In genomic region chr11:20247146-20247855, GRCm38 (mm10) we compare ENCODE assay signal across 10 mouse cellular contexts. TPM values are rescaled to one million over a fixed set of nuclear protein-coding genes. Genes with fewer than 3 reads are reported as not detected.
DNase-seq lines count a peak whose midpoint lies in the region; ATAC-seq lines count a peak whose summit lies in the region.
"Had no signal": no experiment of that assay in that cellular context is flagged by ENCODE, and none has a peak within 500 bp of the region (broad histone marks: within the 10 kb centered on the region; RNA-seq: fewer than 3 reads in every experiment).

No protein-coding gene starts in this region.

- H3K9me3 ChIP-seq in heart, embryonic 12.5 days (replicated peaks) = no peaks in the 10 kb centered on the region
- no peaks in the 10 kb centered on the region for H3K9me3 ChIP-seq in lung, embryonic 16.5 days (ENCODE audit: control insufficient read depth, low read length)
- no peaks in the 10 kb centered on the region for H3K9me3 ChIP-seq in hindbrain, embryonic 14.5 days (ENCODE audit: control insufficient read depth, low read length)

- H3K4me2 ChIP-seq in heart, embryonic 12.5 days = peak overlapping the region; percentile 93
- H3K4me2 ChIP-seq in lung, embryonic 16.5 days (ENCODE audit: low read depth, low read length) = peak overlapping the region; percentile 77
- H3K4me2 ChIP-seq in hindbrain, embryonic 14.5 days (replicated peaks) = peak overlapping the region; percentile 97; the same call in 1 of the 2 replicates

- no peak for ATAC-seq in heart, embryonic 12.5 days (ENCODE audit: insufficient number of reproducible peaks, low FRiP score)
- ATAC-seq in lung, embryonic 16.5 days (ENCODE audit: low read depth) = no peak
- no peak for ATAC-seq in hindbrain, embryonic 14.5 days (ENCODE audit: low FRiP score)

- H3K27me3 ChIP-seq in heart, embryonic 12.5 days (replicated peaks) = no peaks in the 10 kb centered on the region
- no peaks in the 10 kb centered on the region for H3K27me3 ChIP-seq in lung, embryonic 16.5 days (ENCODE audit: control insufficient read depth, insufficient read depth, low read depth, low read length)
- H3K27me3 ChIP-seq in hindbrain, embryonic 14.5 days (ENCODE audit: control insufficient read depth, insufficient read depth, low read length) = no peaks in the 10 kb centered on the region

- no peak overlapping the region for H3K27ac ChIP-seq in heart, embryonic 12.5 days (ENCODE audit: poor library complexity, severe bottlenecking)
- H3K27ac ChIP-seq in lung, embryonic 16.5 days (ENCODE audit: low read length) = no peak overlapping the region
- no peak overlapping the region for H3K27ac ChIP-seq in hindbrain, embryonic 14.5 days

- DNase-seq in heart, postnatal 36 days = no peak
- DNase-seq in lung, postnatal 36 days = no peak
- no peak for DNase-seq in hindbrain, embryonic 14.5 days (ENCODE audit: low spot score)
- peak; percentile 10 for DNase-seq in neural tube, embryonic 10.5 days (ENCODE audit: extremely low spot score, low spot score)
- DNase-seq in right cerebral cortex, postnatal 25 days = no peak
- DNase-seq in urinary bladder, postnatal 36 days (ENCODE audit: low spot score in 2 of 2) = no peak
- DNase-seq: right cerebral cortex, postnatal 14 days; thymus, postnatal 14 days had no signal

- H3K4me3 ChIP-seq in heart, embryonic 12.5 days = no peak overlapping the region
- peak overlapping the region; percentile 5; the same call in 1 of the 2 replicates for H3K4me3 ChIP-seq in lung, embryonic 16.5 days (ENCODE audit: low read length)
- no peak overlapping the region for H3K4me3 ChIP-seq in hindbrain, embryonic 14.5 days (replicated peaks; ENCODE audit: low read length)

- WGBS in heart, embryonic 12.5 days = 75% methylated on average over 8 of the region's 8 CpGs
- 75% methylated on average over 8 of the region's 8 CpGs for WGBS in lung, embryonic 16.5 days
- WGBS in hindbrain, embryonic 14.5 days = 77% methylated on average over 8 of the region's 8 CpGs

- peak overlapping the region; percentile 19; the same call in 1 of the 2 replicates for H3K9ac ChIP-seq in heart, embryonic 12.5 days
- H3K9ac ChIP-seq in lung, embryonic 16.5 days (ENCODE audit: low read length) = no peak overlapping the region; the same call in 1 of the 2 replicates
- no peak overlapping the region for H3K9ac ChIP-seq in hindbrain, embryonic 14.5 days

- intact Hi-C loops in heart, postnatal 36 days (cut with DNase I) = loop anchor here (2.0 to 10.0 kb wide), 6 partner anchors 16 to 422 kb away; partner anchors contain the start of gene Slc1a4

- peaks cover 59% of the 10 kb centered on the region for H3K4me1 ChIP-seq in heart, embryonic 12.5 days (replicated peaks)
- peaks cover 25% of the 10 kb centered on the region for H3K4me1 ChIP-seq in lung, embryonic 16.5 days (replicated peaks; ENCODE audit: control insufficient read depth, insufficient read depth, low read length)
- H3K4me1 ChIP-seq in hindbrain, embryonic 14.5 days (replicated peaks; ENCODE audit: control insufficient read depth, insufficient read depth, low read length) = peaks cover 22% of the 10 kb centered on the region

- peaks cover 20% of the 10 kb centered on the region; the same call in 1 of the 2 replicates for H3K36me3 ChIP-seq in heart, embryonic 12.5 days
- H3K36me3 ChIP-seq in lung, embryonic 16.5 days (ENCODE audit: control insufficient read depth, insufficient read depth, low read length) = peaks cover 3% of the 10 kb centered on the region; the same call in 1 of the 2 replicates
- H3K36me3 ChIP-seq in hindbrain, embryonic 14.5 days (replicated peaks; ENCODE audit: control insufficient read depth, insufficient read depth) = peaks cover 13% of the 10 kb centered on the region; the same call in 1 of the 2 replicates

RNA-seq across cellular contexts. Expression of gene Cep68, which starts 1.9 kb away (rescaled TPM):
- polyA plus RNA-seq in heart, embryonic 12.5 days (2016; fragmentation: Nextera tagmentation; extraction: Ambion mirVana) = 36.1 and 39.5 TPM in 2 replicates
- 10 to 100 TPM; 41.8 to 47.5 TPM for total RNA-seq in heart, postnatal 36 days (2021)
- 36.8 and 37.0 TPM in 2 replicates for polyA plus RNA-seq in lung, embryonic 16.5 days (2015; fragmentation: Nextera tagmentation; extraction: Ambion mirVana)
- 28.7 and 29.6 TPM in 2 replicates for polyA plus RNA-seq in hindbrain, embryonic 14.5 days (2014; fragmentation: Nextera tagmentation; extraction: Ambion mirVana)

RNA-seq across cellular contexts. Expression of gene Rab1a, which starts 46.1 kb away (rescaled TPM):
- 233 and 237 TPM in 2 replicates for polyA plus RNA-seq in heart, embryonic 12.5 days (2016; fragmentation: Nextera tagmentation; extraction: Ambion mirVana)
- 100 to 1,000 TPM; 128 to 130 TPM for total RNA-seq in heart, postnatal 36 days (2021)
- polyA plus RNA-seq in lung, embryonic 16.5 days (2015; fragmentation: Nextera tagmentation; extraction: Ambion mirVana) = 261 and 264 TPM in 2 replicates
- polyA plus RNA-seq in hindbrain, embryonic 14.5 days (2014; fragmentation: Nextera tagmentation; extraction: Ambion mirVana) = 284 and 292 TPM in 2 replicates
